Mouse (Mus musculus) thymus, postnatal 10 days (tissue): ENCODE measurements around the gene Tnik.

Experiments
- DNase-seq, 2 experiments: peaks; one replicate each; pipeline ENCODE4 v3.0.0; 2021; ENCODE audit warnings: low spot score in 2 of 2

The Tnik gene

DNA sequence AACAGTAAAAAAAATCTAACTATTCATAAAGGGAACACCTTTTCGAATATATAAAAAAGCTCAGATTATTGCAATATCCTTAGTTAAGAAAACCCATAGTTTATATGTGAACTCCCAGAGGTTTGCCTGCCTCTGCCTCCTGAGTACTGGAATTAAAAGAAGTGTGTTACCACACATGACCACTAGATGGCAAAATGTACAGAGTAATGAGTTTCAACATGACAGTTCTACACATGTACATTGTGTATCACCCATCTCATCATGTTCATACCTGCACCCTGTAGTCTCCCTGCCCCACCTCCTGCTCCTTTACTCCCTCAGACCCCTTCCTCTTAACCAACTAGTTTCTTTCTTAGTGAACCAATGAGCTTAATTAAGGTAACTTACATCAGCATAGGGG is 446.7 kb downstream of the Tnik start:
- DNase-seq = peak in 1 of 2 experiments; percentile 31

- DNase-seq = no peak
Observed at GRCm38 (mm10) chr3:28713913-28714698, 451.1 kb downstream of the Tnik start.

DNA sequence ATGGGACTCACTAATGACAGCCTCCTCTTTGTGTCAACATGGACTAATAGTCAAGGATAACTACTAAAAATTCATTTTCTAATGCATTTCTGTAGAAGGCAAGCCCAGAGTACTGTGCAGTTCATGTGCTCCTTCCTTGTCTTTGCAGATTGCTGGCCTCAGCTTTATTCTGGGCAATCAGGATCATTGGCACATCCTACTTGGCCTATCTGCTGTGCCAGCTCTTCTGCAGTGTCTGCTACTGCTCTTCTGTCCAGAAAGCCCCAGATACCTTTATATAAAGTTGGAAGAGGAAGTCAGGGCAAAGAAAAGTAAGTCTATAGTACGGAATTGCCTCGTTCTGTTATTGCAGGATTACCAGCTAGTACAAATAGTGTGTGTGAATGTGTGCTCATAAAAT is 455.5 kb downstream of the Tnik start:
- no peak for DNase-seq

DNA sequence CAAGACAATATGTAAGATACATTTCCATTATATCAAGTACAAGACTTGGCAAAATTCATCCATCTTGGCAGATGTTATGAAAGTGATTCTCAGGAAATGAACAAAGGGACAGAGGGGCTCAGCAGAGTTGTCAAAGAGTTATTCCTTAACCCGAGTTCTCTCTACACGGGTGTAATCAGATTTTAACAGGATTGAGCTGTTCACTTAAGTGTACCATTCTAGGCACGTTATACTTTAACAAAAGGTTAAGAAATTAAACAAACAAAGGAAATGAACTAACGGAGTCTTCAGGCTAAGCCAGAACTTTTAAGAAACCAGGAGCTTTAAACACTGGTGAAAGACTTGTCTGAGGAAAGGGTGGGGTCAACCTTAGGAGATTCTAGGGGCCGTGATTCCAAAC is 458.2 kb downstream of the Tnik start:
- DNase-seq = no peak

DNA sequence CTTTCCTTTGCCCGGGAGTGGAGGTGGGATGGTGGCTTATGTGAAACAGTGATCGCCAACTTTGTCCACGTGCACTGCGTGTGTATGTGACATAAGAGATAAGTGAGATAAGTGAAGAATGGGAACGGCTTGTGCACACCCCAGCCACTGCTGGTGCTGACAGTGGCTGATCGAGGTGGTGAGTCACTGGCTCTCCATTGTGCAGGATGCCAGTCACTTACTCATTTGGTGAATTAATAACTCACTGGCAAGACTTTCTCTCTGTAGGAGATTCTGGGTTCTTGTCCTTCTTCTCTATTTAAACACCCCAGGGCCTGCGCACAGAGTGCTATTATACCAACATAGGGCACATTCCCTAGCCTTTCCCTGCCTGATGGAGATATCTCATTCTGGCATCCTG is 458.8 kb downstream of the Tnik start:
- DNase-seq = no peak

DNA sequence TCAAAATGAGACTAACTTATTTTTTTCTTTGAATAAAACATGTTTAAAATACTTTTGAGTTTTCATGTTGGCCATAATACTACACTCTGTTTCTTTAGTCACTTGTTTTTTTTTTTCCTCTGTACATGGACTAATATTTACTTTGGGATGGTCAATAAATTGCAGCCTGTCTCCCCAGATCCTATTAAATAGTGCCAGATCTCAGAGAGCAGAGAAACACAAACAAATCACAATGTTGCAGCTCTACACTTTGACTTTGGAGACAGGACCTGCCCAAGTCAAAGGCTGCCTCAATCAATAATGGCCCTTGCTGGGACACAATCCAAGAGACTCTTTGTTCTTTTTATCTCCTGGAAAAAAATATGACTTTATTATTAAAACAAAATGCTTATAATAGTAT is 459.5 kb downstream of the Tnik start:
- DNase-seq = no peak

GRCm38 (mm10) chr3:28723534-28723933 is 460.5 kb downstream of the Tnik start:
- peak in 1 of 2 experiments; percentile 7 for DNase-seq

DNA sequence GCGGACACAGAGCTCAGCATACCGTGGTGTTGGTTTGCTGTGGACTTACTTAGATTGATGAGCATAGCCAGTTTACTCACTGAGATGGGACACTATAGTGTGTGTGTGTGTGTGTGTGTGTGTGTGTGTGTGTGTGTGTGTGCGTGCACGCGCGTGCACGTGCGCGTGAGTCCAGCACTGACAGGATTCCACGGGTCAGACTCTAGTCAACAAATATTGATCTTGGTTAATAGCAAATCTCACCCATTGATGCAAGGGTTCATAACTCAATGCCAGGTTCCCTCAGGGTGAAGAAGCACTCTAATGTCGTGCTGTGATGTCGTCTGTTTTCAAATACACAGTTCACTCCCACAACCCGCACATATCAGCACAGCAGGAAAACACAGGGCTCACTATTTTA is 462.2 kb downstream of the Tnik start:
- DNase-seq = no peak
